ENCODE assay signal across 17 mouse cellular contexts in genomic region chr7:133727027-133727426, GRCm38 (mm10). TPM values are rescaled to one million over a fixed set of nuclear protein-coding genes. Genes with fewer than 3 reads are reported as not detected.
"Had no signal": no experiment of that assay in that cellular context is flagged by ENCODE, and none has a peak within 500 bp of the region (broad histone marks: within the 10 kb centered on the region; RNA-seq: fewer than 3 reads in every experiment).

No protein-coding gene starts in this region.

- H3K27me3 ChIP-seq: liver, embryonic 12.5 days; neural tube, embryonic 12.5 days had no signal

- H3K4me1 ChIP-seq: neural tube, embryonic 12.5 days had no signal

- H3K9ac ChIP-seq: liver, embryonic 12.5 days; neural tube, embryonic 12.5 days had no signal

- H3K4me3 ChIP-seq: liver, embryonic 12.5 days; neural tube, embryonic 12.5 days had no signal

- H3K27ac ChIP-seq: kidney, postnatal 0 days; liver, embryonic 12.5 days; neural tube, embryonic 12.5 days; stomach, postnatal 0 days had no signal

- DNase-seq: kidney, adult 9 months; kidney, postnatal 36 days; layer of hippocampus, adult 9-11 months; layer of hippocampus, postnatal 36 days; lung, adult 2 months; lung, postnatal 36 days; midbrain, embryonic 14.5 days; thymus, postnatal 4 days had no signal

- ATAC-seq: liver, embryonic 12.5 days; lung, postnatal 0 days had no signal

- H3K9me3 ChIP-seq: liver, embryonic 12.5 days; neural tube, embryonic 12.5 days had no signal

- H3K4me2 ChIP-seq: liver, embryonic 12.5 days; neural tube, embryonic 12.5 days had no signal

RNA-seq across cellular contexts. Expression of gene Mmp21, which starts 47.2 kb away (rescaled TPM):
- total RNA-seq: megakaryocyte progenitor cell, adult 5-6 weeks; monocyte, adult 5-6 weeks; neutrophil, adult 5-6 weeks had no signal
- polyA plus RNA-seq: kidney, postnatal 0 days; limb, embryonic 14.5 days; liver, embryonic 12.5 days; lung, adult 2 months; lung, postnatal 0 days; neural tube, embryonic 12.5 days had no signal

RNA-seq across cellular contexts. Expression of gene Fank1, which starts 49.6 kb away (rescaled TPM):
- total RNA-seq: megakaryocyte progenitor cell, adult 5-6 weeks; monocyte, adult 5-6 weeks; neutrophil, adult 5-6 weeks had no signal
